Mouse (Mus musculus): Measurements from ENCODE around the gene Pcgf5. TPM values are rescaled to one million over a fixed set of nuclear protein-coding genes. Genes with fewer than 3 reads are reported as not detected.

The Pcgf5 gene
- total RNA-seq, 4 experiments from 2014 or later: 43.6 to 49.1 (median 44.8) TPM

DNA sequence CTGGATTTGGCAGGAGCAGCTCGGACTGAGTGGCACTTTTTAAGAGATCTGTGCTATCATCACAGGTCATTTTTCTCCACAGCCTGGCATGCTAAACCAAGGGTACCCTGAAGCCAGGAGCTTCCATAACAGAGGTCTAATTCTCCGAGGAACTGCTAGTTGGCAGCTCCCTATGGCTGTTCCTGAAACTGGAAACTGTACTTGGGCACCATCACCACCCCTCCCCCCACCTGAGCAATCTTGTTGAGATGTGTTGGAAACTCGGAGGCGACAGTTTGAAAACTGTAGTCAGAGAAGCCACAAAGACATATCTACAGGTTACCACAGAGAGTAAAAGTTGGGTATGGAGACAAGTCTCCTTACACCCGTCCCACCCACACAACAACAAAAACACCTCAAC lies 129.6 kb downstream of the Pcgf5 start:
- no peak for DNase-seq (ENCODE audit: low spot score in 2 of 2)

GRCm38 (mm10) chr19:36490911-36491310 lies 142.8 kb downstream of the Pcgf5 start:
- DNase-seq (ENCODE audit: low spot score in 2 of 2): no peak

GRCm38 (mm10) chr19:36495555-36495954 lies 147.4 kb downstream of the Pcgf5 start:
- no peak for DNase-seq (ENCODE audit: low spot score in 2 of 2)

- no peak for DNase-seq (ENCODE audit: low spot score in 2 of 2)
Observed at GRCm38 (mm10) chr19:36496532-36496931, 148.4 kb downstream of the Pcgf5 start.

DNA sequence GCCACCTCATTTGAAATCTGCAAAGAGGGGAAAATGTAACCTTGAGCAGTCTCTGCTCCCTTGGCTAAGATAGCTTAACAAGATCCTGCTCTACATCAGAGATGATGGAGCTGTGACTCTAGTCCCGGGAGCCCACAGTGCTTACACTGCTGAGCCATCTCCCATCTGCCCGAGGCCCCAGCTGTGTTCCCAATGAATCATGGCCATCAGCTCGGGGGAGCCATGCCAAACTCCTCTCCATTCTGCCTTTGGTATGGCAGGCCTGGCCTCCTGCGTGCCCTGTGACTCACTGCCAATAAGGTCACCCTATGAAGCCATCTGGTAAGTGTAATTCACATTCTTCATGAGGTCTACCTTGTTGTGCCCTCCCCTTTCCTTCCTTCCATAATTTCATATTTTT lies 149.0 kb downstream of the Pcgf5 start:
- peak; percentile 3 to 9 for DNase-seq (ENCODE audit: low spot score in 2 of 2)

- DNase-seq (ENCODE audit: low spot score in 2 of 2): no peak
Observed at GRCm38 (mm10) chr19:36497744-36498143, 149.6 kb downstream of the Pcgf5 start.

- no peak for DNase-seq (ENCODE audit: low spot score in 2 of 2)
Observed at GRCm38 (mm10) chr19:36504716-36505115, 156.6 kb downstream of the Pcgf5 start.

Other genes starting within 250 kb of the Pcgf5 start
- 10 to 100 TPM in 1 of 4 experiments, 1 to 10 TPM in 3; 7.8 to 18.8 (median 8.4) TPM for gene Ankrd1, start 228.2 kb upstream of the Pcgf5 start, total RNA-seq (2022)
- gene Hectd2, start 206.3 kb downstream of the Pcgf5 start, total RNA-seq (2022): 1 to 10 TPM; 5.0 to 7.8 (median 6.0) TPM

Data from gastrocnemius, adult 8-10 months (tissue).